Mouse (Mus musculus) liver, adult 2 months (tissue): ENCODE results near the gene Coq5.

Experiments
- CTCF ChIP-seq: fragments of 200-500 bp; IDR thresholded peaks from 2 replicates; pipeline ENCODE4 v1.5.1; 2011; ENCODE audit warnings: low read depth, low read length, control low read depth
- POLR2A ChIP-seq: fragments of 200-500 bp; IDR thresholded peaks from 2 replicates; pipeline ENCODE4 v1.6.1; 2011; ENCODE audit warnings: low read length, control low read depth; ENCODE audit not compliant: insufficient read depth; ENCODE audit errors: extremely low read depth

- no peak for TF ChIP-seq CTCF
- no peak for TF ChIP-seq POLR2A
Measured at GRCm38 (mm10) chr5:115233031-115233780, 46.3 kb upstream of the Coq5 start.
